Mouse (Mus musculus) brown adipose tissue, adult 24 weeks (tissue): ENCODE measurements around the gene D17Wsu92e. TPM values are rescaled to one million over a fixed set of nuclear protein-coding genes. Genes with fewer than 3 reads are reported as not detected.

Source experiments
- H3K27ac ChIP-seq: fragments of 200-500 bp; replicated peaks from 2 replicates; pipeline ENCODE4 v1.5.1; 2012; ENCODE audit warnings: low read depth, mild to moderate bottlenecking, low read length
- H3K4me1 ChIP-seq: fragments of 200-500 bp; 2 replicates; pipeline ENCODE4 v1.6.1; 2012; ENCODE audit warnings: low read length, mixed read lengths; ENCODE audit not compliant: control insufficient read depth, insufficient read depth, insufficient read length
- H3K4me3 ChIP-seq: fragments of 200-500 bp; 2 replicates; pipeline ENCODE4 v1.5.1; 2012; ENCODE audit warnings: low read depth, mild to moderate bottlenecking, low read length, moderate library complexity; ENCODE audit not compliant: insufficient read depth
- polyA plus RNA-seq: library from polyadenylated mRNA; stranded (reverse); fragments of >200 nt; gene quantifications from 2 replicates; pipeline ENCODE4 v1.2.4, GENCODE M21; 2012; ENCODE audit not compliant: missing spikeins, insufficient read depth, insufficient read length

Gene D17Wsu92e
- polyA plus RNA-seq, 1 experiment = 89.1 TPM

DNA sequence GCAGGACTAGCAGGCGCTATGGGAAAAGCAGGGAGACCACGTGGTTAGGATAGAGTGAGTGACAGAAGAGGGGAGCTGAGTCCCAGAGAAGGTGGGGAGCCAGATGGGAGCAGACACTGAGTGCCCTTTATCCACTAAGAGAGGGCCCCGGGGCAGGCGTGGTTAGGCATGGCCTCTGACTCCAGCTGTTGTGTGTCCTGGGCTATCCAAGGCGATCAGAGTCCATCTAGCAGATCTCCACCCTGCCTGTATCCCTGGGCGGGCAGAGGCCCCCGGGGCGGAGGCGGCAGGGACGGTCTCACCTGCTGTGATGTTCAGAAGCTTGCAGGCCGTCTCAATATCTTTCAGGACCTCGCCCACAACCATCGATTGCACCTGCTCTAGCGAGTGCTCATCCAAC lies 100.8 kb downstream of the D17Wsu92e start:
- H3K4me3 ChIP-seq = no peak overlapping the region
- no peak overlapping the region for H3K27ac ChIP-seq
- H3K4me1 ChIP-seq = no peaks in the 10 kb centered on the region; the same call in 1 of the 2 replicates

DNA sequence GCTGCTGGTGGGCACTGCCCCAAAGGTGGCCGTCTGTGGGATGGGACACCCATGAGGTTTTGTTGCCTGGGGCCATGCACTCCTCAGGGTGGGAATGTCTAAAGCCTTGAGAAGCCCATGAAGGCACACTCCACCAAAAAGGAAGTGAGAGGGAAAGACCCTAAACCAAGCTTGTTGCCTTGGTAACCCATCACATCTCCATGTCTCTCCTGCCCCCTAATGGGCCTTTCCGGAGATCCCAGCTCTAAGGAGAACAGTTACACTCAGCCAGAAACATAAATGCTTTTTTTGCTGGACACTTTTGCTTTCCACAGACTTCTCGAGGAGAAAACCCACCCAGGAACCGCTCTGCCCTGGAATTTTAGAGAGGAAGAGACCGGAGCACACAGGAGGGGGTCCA lies 102.2 kb downstream of the D17Wsu92e start:
- no peak overlapping the region for H3K27ac ChIP-seq
- no peak overlapping the region for H3K4me3 ChIP-seq
- no peaks in the 10 kb centered on the region; the same call in 1 of the 2 replicates for H3K4me1 ChIP-seq

DNA sequence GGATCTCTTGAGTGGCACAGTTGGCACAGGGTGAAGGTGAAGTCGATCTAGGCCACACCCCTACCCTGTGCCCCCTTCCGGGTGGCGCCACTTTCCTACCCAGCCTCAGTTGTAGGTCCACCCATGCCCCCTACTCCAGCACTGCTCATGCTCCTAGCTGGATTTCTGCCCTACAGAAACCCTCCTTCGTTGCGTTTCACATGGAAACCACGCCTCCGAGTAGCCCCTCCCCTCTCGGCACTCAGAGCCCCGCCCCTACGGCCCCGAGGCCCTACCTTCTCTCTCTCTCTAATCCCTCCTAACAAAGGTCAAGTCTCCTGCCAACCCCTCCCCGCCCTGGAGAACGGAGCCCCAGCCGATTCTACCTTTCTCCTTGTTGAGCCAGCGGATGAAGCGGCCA lies 103.6 kb downstream of the D17Wsu92e start:
- Histone ChIP-seq H3K4me1 (peaks cover 3% of the 10 kb centered on the region; the same call in 1 of the 2 replicates), H3K4me3 (peak overlapping the region; percentile 66), H3K27ac (peak overlapping the region; percentile 91)

DNA sequence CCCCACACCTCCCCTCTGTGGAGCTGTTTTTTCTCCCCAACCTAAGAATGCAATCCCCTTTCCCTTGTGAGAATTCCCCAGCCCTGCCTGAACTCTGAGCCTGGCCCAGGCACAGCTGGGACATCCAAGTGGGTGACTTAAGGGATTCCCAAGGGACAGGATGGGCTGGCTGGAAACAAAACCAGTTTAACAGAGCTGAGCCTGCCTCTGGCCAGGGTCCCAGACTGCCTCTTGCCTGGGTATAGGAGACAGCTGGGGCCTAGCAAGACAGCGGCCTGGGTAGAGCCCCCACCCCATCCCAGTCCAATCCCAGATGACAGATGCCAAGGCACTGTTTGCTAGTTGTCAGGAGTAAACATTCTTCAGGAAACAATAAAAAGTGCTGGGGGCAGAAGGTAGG lies 107.6 kb downstream of the D17Wsu92e start:
- no peak overlapping the region for H3K4me3 ChIP-seq
- H3K27ac ChIP-seq = peak overlapping the region; percentile 73
- H3K4me1 ChIP-seq = peaks cover 11% of the 10 kb centered on the region

DNA sequence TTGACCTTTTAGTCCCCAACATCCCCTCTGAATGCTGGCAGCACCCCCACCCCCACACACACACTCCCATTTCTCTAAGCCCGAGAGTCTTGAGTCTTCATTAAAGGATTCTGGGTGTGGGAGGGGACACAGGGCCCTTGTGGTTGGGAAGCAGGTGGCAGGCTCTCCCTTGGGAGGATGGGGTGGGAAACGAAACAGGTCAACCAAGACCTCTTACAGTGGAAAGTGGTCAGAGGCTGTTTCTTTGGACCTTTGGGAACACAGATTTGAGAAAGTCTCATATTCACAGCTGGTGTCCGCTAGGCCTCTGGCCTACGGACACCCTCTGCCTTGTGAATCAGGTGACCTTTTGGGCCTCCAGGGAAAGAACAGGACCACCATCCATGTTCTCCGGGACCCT lies 110.8 kb downstream of the D17Wsu92e start:
- no peak overlapping the region for H3K4me3 ChIP-seq
- no peak overlapping the region for H3K27ac ChIP-seq
- H3K4me1 ChIP-seq = peaks cover 11% of the 10 kb centered on the region

DNA sequence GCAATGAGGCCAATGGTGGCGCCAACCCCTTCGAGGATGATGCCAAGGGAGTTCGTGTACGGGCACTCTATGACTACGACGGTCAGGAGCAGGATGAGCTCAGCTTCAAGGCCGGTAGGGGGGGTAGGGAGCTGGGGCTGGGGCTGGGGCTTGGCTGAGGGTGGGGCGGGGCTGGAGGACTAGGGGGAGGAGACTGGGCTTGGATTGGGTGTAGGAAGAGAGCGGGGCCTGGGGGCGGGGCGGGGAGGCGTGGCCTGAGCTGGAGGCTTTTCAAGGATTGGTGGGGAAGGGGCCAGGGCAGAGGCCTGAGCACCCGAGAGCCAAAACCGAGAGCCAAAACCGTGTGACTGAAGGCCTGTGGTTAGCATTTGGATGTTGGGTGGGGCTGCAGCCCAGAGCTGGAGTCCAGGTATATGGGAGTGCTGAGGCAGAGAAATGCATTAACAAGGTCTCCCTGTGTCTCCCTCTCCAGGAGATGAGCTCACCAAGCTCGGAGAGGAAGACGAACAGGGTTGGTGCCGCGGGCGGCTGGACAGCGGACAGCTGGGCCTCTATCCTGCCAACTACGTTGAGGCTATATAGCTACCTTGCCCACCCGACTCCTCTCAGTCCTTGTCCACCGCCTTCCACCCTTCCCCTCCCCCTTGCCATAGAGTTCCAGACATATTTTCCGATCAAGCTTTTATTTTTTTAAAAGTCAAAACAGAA lies 112.3 kb downstream of the D17Wsu92e start:
- peaks cover 11% of the 10 kb centered on the region for H3K4me1 ChIP-seq
- H3K27ac ChIP-seq = no peak overlapping the region
- peak overlapping the region; percentile 22; the same call in 1 of the 2 replicates for H3K4me3 ChIP-seq

DNA sequence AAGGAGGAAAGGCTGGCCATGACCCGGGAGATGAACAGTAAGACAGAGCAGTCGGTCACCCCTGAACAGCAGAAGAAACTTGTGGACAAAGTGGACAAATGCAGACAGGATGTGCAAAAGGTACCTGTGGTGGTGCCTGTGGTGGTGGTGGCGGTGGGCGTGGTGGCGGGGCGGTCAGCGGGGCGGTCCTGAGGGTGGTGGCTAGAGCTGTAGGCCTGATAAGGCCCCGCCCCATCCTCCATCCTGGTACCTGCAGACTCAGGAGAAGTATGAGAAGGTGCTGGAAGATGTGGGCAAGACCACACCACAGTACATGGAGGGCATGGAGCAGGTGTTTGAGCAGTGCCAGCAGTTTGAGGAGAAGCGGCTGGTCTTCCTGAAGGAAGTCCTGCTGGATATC lies 114.8 kb downstream of the D17Wsu92e start:
- no peak overlapping the region for H3K27ac ChIP-seq
- peaks cover 3% of the 10 kb centered on the region for H3K4me1 ChIP-seq
- no peak overlapping the region for H3K4me3 ChIP-seq

DNA sequence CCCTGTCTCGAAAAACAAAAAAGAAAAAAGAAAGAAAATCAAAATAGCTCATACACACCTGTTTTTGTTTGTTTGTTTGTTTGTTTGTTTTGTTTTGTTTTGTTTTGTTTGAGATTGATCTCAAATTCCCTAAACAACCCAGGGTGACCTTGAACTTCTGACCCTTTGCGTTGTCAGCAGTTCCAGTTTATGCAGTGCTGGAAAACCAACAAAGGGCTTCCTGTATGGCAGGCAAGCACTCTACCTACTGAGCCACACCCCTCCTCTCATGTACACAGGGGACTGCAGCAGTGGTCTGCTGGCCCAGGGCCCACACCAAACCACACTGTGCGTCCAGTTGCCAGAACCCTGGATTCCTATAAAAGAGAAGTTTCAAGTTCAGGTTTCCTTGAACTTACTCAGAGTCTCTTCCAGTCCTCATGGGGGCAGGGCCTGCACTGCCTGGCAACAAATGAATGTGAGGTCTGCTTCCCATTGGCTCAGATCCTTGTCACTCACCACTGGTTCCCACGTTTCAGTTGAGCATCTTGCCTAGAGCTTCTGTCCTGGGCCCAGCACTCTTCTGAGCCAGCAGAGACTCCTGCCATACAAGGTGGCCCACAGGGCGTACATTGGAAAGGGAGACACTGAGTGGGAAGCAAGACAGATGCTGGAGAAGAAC lies 116.4 kb downstream of the D17Wsu92e start:
- Histone ChIP-seq H3K4me3 (no peak overlapping the region), H3K27ac (no peak overlapping the region), H3K4me1 (peaks cover 3% of the 10 kb centered on the region)

DNA sequence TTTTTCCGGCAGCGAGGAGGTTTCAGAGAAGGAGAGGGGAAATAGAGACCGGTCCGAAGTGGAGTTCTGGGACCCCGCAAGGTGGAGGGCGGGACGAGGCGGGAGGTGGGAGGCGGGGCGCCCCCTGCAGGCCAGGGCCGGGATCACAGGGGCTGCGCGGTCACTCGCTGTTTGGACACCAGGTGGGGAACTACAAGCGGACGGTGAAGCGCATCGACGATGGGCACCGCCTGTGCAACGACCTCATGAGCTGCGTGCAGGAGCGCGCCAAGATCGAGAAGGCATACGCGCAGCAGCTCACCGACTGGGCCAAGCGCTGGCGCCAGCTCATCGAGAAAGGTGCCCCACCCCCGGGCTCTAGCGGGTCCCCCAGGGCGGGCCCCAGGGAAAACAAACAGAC lies 117.9 kb downstream of the D17Wsu92e start:
- Histone ChIP-seq H3K4me3 (peak overlapping the region; percentile 29), H3K27ac (no peak overlapping the region), H3K4me1 (no peaks in the 10 kb centered on the region; the same call in 1 of the 2 replicates)

DNA sequence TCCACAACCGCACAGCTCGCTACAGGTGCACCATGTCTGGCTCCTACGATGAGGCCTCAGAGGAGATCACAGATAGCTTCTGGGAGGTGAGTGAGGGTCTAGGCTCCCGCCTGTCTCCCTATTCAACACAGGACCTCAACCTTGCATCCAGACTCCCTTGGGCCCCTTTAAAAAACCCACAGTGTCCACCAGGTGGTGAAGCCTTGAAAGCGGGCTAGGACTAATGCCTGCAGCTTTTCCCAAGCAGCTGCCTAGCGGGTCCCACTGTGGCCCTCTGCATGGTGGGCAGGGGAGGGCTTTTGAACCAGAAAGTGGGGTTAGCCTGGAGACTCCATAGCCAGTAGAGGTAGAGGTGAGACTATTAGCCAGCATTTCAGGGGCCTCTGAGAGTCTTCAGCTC lies 118.6 kb downstream of the D17Wsu92e start:
- H3K4me1 ChIP-seq = no peaks in the 10 kb centered on the region; the same call in 1 of the 2 replicates
- H3K27ac ChIP-seq = no peak overlapping the region
- H3K4me3 ChIP-seq = no peak overlapping the region

Other genes with a start within 250 kb of the D17Wsu92e start
- gene Nudt3, start 197.2 kb downstream of the D17Wsu92e start, polyA plus RNA-seq = 68.4 and 69.5 TPM in 2 replicates
- gene RPS10-NUDT3, start 185.4 kb downstream of the D17Wsu92e start, polyA plus RNA-seq = not detected in 2 replicates
- gene Rps10, start 184.0 kb downstream of the D17Wsu92e start, polyA plus RNA-seq = 671 and 765 TPM in 2 replicates
- not detected in 2 replicates for gene Pacsin1, start 165.1 kb downstream of the D17Wsu92e start, polyA plus RNA-seq
- gene Spdef, start 91.7 kb downstream of the D17Wsu92e start, polyA plus RNA-seq = not detected in 2 replicates
- 50.9 and 79.9 TPM in 2 replicates for gene Snrpc, start 17.5 kb upstream of the D17Wsu92e start, polyA plus RNA-seq
- gene Uhrf1bp1, start 35.8 kb upstream of the D17Wsu92e start, polyA plus RNA-seq = 6.1 and 11.2 TPM in 2 replicates
- gene Anks1, start 88.7 kb upstream of the D17Wsu92e start, polyA plus RNA-seq = 14.0 and 18.0 TPM in 2 replicates
- gene Taf11, start 89.2 kb upstream of the D17Wsu92e start, polyA plus RNA-seq = 22.7 and 28.8 TPM in 2 replicates